Mouse (Mus musculus) right cerebral cortex, adult 18-20 months (tissue): ENCODE results near the gene Pou4f1.
"Not testable (repeated sequence)": the region's sequence is repeated elsewhere in the genome, so short reads cannot be mapped to it uniquely, and the experiment has no call there.

Experiments
- DNase-seq: peaks from one replicate; pipeline ENCODE4 v3.0.0; 2022; ENCODE audit warnings: mixed read lengths

Pou4f1 gene

DNA sequence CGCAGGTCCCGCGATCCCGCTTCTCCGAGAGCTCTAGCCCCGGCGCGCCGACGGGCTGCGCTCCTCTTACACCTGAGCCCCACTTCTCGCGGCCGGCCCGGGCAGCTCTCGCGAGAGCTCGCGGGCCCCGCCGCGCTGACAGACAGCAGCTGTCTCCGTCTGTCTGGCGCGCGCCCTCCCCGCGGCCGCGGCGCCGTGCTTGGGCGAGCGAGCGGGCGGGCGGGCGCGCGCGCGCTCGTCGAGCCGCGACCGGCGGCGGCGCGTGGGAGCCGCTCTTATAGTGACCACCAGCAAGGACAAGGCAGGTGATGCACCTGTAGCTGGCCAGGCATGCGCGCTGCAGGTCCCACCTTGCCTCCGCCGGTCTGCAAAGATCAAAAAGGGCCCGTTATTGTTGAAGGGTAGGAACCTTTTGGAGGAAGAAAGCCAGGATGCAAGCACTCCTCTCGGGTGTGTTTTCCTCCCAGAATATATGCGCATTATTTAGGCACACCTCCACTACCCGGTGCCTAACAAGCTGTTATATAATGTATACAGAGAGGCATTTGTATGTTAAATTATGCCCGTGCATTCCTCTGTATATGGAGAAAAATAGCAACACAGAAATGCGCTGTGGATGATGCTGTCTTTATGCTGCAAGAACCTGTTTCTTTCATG, at the start of gene Pou4f1:
Pou4f1 (minus strand) TSS at position 34 of the 657 bp plus-strand sequence.
- no peak for DNase-seq

GRCm38 (mm10) chr14:104511664-104512063, 43.9 kb upstream of the Pou4f1 start:
- DNase-seq, result no peak

DNA sequence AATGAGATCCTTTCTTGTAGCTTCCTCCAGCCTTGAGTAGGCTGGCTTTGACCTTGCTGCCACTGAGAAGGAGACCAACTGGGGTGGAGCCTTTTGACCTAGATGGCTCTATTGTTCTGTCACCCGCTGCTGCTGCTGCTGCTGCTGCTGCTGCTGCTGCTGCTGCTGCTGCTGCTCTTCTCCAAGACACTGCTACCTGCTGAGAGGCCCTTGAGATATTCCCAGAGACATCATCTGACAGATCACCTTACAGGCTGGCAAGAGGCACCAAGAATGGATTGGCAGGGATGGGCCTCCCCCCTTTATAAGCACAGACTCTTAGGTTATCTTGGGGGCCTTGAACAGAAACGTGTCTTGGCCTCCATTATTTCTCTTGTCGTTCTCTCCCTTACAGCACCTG, 35.0 kb upstream of the Pou4f1 start:
- DNase-seq, result not testable (repeated sequence)

- DNase-seq, result no peak
Measured at GRCm38 (mm10) chr14:104479751-104480150, 12.0 kb upstream of the Pou4f1 start.

- no peak for DNase-seq
Measured at GRCm38 (mm10) chr14:104478593-104478992, 10.8 kb upstream of the Pou4f1 start.

GRCm38 (mm10) chr14:104477616-104478015, 9.8 kb upstream of the Pou4f1 start:
- DNase-seq, result no peak

- DNase-seq, result no peak
Measured at GRCm38 (mm10) chr14:104475438-104475837, 7.6 kb upstream of the Pou4f1 start.

- DNase-seq, result no peak
Measured at GRCm38 (mm10) chr14:104468623-104468970, 798 bp upstream of the Pou4f1 start.

GRCm38 (mm10) chr14:104467133-104467965, 450 bp downstream of the Pou4f1 start:
- no peak for DNase-seq

DNA sequence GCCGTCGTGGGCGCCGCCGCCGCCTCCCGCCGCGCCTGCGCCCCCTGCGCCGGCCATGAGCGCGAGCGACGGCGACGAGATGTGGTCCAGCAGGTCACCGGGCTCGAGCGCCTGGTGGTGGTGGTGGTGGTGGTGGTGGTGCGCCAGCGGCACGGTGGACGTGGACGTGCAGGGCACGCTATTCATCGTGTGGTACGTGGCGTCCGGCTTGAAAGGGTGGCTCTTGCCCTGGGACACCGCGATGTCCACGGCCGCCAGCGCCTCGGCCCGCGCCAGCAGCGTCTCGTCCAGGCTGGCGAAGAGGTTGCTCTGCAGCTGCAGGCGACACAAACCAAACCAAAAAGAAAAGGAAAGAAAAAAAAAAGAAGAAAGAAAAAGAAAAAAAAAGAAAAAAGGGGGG, 1.2 kb downstream of the Pou4f1 start:
- no peak for DNase-seq

DNA sequence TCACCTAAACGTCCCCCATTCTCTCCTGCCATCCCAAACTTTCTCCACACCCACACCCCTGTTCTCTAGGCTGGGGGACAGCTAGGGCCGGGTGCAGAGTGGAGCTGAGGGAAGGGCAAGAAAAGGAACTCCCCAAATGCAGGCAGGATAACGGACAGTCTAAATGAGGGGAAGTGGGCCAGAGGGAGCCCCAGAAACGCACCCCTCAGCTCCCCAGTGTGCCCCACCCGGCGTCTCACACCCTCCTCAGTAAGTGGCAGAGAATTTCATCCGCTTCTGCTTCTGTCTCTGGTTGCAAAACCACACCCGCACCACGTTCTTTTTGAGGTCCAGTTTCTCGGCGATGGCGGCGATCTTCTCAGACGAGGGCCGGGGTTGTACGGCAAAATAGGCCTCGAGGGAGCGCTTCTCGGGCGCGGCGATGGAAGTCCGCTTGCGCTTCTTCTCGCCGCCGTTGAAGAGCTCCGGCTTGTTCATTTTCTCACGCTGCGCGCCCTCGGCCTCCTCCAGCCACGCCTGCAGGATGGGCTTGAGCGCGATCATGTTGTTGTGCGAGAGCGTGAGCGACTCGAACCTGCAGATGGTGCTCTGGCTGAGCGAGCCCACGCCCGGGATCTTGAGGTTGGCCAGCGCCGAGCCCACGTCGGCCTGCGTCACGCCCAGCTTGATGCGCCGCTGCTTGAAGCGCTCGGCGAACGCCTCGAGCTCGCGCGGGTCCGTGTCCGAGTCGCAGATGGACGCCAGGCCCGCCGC, 2.1 kb downstream of the Pou4f1 start:
- no peak for DNase-seq

DNA sequence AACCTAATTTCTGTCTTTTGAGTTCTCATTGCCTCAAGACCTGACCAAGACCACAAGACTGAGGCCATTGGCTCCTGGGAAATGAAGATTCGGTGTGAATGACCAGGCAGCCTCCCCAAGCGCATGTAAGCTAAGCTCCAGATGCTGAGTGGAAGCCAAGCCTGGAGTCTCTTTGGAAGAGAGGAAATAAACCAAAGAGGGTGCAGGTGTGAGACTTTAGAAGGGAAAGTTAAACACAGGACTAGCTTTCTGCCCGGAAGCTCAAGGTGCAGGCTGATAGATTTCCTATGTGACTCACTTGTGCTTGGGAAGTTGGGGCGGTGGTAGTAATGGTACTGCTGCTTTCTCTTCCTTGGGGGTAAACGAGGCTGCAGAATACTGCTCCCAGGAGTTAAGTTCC, 3.0 kb downstream of the Pou4f1 start:
- no peak for DNase-seq

DNA sequence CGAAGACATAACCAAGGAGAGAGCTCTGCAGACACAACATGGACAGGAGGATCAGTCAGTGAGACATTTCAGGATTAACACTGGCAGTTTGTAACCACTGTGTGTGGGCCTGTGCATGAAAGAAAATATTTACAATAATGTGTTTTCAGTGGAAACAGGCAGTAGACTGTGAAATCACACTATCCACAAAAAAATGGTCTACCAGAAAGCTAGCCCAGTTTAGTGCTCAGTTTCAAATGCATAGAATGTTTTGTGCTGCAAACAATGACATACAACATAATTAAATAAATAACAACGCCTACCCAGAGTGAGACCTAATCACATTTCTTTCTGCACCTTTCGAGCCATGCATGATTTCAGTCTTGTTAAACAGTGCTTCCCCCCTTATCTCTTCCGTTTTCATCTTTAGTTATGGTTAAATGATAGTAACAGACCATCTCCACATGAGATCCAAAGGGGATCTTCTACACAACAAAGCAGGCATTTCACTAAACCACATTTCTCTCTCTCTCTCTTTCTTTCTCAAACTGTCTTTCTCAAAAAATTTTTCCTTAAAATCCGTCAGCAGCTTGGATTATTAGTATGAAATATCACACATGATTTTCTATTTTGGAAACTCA, 4.1 kb downstream of the Pou4f1 start:
- DNase-seq, result no peak

- no peak for DNase-seq
Measured at GRCm38 (mm10) chr14:104461286-104462240, 6.2 kb downstream of the Pou4f1 start.

- DNase-seq, result no peak
Measured at GRCm38 (mm10) chr14:104460325-104461285, 7.2 kb downstream of the Pou4f1 start.

GRCm38 (mm10) chr14:104459513-104460111, 8.2 kb downstream of the Pou4f1 start:
- no peak for DNase-seq

DNA sequence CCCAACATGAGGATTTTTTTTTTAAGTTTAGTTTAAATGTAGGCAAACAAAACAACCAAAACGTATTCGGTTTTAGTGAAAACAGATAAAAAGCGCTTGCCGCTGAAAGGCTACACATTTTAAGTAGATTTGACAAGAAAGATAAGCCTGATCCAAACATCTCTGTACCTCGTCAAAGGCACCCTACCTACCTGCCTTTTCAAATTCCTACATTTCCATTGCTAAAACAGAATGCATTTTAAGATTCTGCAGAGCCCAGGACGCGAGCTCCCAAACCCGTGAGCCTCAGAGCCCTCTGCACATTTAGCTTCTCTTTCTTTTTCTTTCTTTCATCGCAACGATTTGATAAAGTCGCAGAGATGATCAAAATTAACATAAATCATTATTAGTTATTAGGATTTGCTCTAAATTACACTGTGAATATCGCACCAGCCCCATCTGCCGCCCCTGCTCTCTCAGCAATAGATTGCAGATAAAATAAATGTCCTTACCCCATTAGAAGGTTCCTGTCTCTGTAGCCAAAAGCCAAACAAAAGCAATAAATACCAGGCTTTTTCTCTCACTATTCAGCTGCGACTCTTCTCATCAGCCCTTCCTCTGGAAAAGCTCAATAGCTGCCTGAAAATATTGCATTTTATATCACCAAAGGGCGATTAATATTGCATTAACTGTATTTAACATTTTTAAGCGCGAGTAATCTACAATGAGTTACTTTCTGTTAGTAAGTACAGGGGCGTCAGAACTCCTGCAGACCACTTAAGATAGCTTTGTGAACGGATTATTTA, 8.9 kb downstream of the Pou4f1 start:
- DNase-seq, result no peak

- no peak for DNase-seq
Measured at GRCm38 (mm10) chr14:104457966-104458710, 9.7 kb downstream of the Pou4f1 start.

DNA sequence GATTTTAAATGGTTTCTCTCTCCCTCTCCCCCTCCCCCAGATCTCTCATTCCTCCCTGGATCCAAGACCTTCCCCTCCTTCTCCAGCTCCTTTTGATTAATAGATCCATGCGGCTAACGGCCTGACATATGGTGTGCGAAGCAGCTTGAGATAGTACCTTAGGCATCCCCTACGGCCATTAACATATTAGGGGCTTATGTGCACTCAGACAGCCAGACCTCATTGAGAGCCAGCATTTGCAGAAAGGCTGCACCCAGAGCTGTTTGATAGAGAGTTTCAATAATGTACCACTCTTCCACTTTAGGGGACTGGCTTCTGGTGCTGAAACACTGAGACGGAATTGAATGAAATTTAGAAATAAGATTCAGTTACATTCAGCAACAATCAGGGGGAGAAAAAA, 10.8 kb downstream of the Pou4f1 start:
- no peak for DNase-seq
